Mouse (Mus musculus): ENCODE results near the gene Camsap2. TPM values are rescaled to one million over a fixed set of nuclear protein-coding genes. Genes with fewer than 3 reads are reported as not detected.
A peak's percentile ranks its signal among the peaks of the same experiment; 100 is the strongest.

The Camsap2 gene
- total RNA-seq, 2 experiments from 2014 or later = 131 to 133 TPM

DNA sequence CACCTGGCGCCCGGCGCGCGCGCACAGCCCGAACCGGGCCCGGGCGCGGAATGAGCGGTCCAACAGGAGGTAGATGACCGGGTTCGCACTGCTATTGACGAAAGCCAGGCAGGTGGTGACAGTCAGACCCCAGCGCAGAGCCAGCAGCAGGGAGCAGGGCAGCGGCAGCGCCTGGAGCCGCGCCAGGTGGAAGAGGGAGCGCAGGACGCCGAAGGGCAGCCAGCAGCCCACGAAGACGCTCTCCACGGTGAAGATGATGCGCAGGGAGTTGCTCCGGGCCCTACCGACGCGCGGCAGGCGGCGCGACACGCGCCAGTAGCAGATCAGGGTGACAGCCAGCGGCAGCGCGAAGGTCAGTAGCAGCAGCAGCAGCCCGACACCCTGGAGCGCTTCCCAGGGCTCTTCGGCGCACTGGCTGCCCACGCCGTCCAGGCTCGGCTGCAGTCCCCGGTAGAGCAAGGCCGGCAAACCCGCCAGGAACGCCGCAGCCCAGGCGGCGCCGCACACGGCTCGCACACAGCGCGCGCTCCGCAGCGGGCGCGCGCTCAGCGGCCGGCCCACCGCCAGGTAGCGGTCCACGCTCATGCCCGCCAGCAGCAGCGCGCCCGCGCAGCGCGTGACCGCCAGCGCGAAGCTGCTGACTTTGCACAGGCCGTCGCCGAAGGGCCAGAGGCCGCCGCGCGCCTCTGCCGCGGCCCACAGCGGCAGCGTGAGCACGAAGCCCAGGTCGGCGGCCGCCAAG lies 85.8 kb downstream of the Camsap2 start:
- DNase-seq (ENCODE audit: low spot score in 2 of 2) = peak; percentile 65 to 83

- peak in 1 of 2 experiments; percentile 7 for DNase-seq (ENCODE audit: low spot score in 2 of 2)
Observed at GRCm38 (mm10) chr1:136259543-136259892, 86.4 kb downstream of the Camsap2 start.

- no peak for DNase-seq (ENCODE audit: low spot score in 2 of 2)
Observed at GRCm38 (mm10) chr1:136258495-136258894, 87.4 kb downstream of the Camsap2 start.

DNA sequence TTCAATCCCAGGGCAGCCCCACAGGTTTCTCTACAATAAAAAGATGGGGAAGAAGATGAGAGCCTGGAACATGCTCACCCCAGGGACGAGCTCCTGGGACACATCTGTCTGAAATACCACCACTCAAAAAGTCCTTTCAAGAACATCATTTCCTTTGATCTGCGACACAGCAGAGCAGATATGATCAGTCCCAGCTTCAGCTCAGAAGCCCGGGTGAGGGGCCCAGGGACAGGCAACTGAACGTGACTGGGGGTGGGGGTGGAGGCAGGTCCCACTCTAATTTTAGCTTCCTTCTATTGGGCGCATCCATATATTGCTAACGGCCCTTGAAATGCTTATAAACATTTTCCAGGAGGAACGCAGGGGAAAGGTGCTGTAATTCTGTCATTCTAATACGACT lies 90.2 kb downstream of the Camsap2 start:
- DNase-seq (ENCODE audit: low spot score in 2 of 2) = no peak

- no peak for DNase-seq (ENCODE audit: low spot score in 2 of 2)
Observed at GRCm38 (mm10) chr1:136255174-136255573, 90.7 kb downstream of the Camsap2 start.

GRCm38 (mm10) chr1:136254503-136255065 lies 91.3 kb downstream of the Camsap2 start:
- no peak for DNase-seq (ENCODE audit: low spot score in 2 of 2)

- DNase-seq (ENCODE audit: low spot score in 2 of 2) = no peak
Observed at GRCm38 (mm10) chr1:136253472-136253871, 92.4 kb downstream of the Camsap2 start.

GRCm38 (mm10) chr1:136249662-136250061 lies 96.2 kb downstream of the Camsap2 start:
- DNase-seq (ENCODE audit: low spot score in 2 of 2) = no peak

DNA sequence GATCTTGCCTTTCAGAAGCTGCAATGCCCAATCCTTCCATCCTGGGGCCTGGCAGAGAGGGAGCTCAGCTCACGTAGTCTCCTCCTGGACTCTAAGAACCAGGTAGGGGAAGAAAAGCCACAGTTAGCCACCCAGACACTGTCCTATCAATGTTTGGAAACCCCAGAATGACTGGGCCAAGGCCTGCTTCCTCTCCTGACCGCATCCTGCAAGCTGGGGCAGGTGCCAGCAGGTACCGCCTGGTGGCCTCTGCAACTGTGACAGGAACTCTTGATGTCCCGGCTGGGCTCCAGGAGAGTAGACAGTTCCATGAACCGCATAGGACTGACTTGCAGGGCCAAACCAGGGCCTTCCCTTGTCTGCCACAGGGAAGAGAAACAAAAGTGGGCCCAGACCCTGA lies 98.5 kb downstream of the Camsap2 start:
- DNase-seq (ENCODE audit: low spot score in 2 of 2) = no peak

DNA sequence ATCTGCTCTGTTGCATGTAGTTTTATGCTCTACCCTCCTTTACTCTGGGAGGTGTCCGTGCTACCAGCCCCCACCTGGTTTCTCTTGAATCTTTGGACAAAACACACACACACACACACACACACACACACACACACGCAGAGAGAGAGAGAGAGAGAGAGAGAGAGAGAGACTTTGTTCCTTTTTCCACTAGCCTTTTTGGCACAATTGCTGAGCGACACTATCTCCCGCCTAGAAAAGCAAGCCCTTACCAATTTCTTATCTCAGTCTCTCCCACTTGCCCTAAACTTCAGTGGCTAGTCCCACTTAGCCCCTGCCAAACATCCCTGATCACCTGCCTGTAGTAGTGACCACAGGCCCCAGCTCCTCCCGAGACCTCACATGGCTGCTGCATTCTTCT lies 101.4 kb downstream of the Camsap2 start:
- no peak for DNase-seq (ENCODE audit: low spot score in 2 of 2)

GRCm38 (mm10) chr1:136241801-136242200 lies 104.1 kb downstream of the Camsap2 start:
- no peak for DNase-seq (ENCODE audit: low spot score in 2 of 2)

- DNase-seq (ENCODE audit: low spot score in 2 of 2) = no peak
Observed at GRCm38 (mm10) chr1:136238495-136238894, 107.4 kb downstream of the Camsap2 start.

- DNase-seq (ENCODE audit: low spot score in 2 of 2) = no peak
Observed at GRCm38 (mm10) chr1:136234595-136235092, 111.3 kb downstream of the Camsap2 start.

DNA sequence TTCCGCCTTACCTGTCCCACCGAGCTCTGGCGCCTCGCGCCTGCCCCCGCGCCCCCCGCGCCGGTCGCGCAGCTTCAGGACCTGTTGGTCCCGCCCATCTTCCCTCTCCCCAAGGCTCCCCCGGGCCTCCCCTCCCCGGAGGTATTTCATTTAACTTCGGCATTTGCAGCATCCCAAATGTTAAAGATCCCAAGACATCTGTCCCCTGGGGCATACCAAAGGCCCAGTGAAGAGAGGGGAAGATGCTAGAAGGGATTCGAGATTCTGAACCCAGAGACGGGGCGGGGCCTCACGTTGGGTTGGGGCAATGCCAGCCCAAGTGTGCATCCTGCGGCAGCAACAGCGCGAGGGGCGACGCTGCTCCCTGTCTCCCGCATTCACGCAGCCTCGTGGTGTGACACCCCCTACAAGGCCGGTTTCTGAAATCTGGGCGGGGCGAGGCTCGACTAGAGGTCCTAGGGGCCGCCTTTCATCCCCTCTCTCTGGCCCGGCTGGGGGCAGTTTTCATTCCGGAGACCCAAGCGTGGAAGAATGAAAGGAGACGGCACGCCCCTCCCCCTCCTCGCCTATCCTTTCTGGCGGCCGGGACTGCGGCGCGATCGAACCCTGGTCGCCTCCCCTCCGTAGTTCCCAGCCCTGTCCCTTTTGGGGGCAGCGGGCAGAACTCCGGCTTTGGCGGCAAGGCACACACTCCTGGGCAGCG lies 111.9 kb downstream of the Camsap2 start, which contains the start of gene Inava:
Gene Inava (minus strand): TSS at position 373 of the 703 bp plus-strand sequence.
- peak; percentile 17 to 25 for DNase-seq (ENCODE audit: low spot score in 2 of 2)

DNA sequence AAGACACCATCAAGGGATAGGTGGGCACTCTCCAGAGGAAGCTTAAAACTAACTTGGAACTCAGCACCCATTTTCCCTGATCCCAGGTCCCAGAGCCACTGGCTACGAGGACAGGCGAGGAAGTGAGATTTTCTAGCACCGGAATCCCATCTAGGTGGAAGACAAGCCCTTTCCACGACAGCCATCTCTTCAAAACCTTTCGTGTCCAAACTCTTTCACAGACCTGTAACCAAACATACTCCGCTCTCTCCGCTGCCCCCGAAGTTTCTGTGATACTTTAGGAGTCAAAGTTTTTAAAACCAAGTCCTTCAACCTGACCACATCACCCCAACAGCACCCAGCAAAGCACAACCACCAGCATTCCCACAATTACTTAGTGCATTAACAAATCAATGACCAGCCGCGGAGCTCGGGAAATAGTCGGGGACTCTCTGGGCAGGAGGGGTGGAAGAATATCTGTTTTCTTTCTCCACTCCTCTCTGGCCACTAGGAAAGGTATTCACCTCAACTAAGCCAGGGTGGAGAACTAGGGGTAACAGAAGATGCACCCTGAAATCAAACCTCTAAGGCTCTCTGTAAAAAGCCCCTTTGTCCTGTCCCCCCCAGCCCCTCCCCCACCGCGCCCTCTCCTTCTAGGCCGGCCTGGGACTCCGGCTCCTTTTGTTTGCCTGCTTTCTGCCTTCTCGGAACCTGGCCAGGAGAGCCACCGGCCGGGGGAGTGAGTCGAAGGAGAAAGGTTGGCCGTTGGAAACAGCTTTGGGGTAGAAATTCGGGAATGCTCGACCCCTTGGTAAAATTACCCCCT lies 112.7 kb downstream of the Camsap2 start:
- no peak for DNase-seq (ENCODE audit: low spot score in 2 of 2)

GRCm38 (mm10) chr1:136232285-136232926 lies 113.5 kb downstream of the Camsap2 start:
- DNase-seq (ENCODE audit: low spot score in 2 of 2) = no peak

- no peak for DNase-seq (ENCODE audit: low spot score in 2 of 2)
Observed at GRCm38 (mm10) chr1:136231596-136231995, 114.3 kb downstream of the Camsap2 start.

DNA sequence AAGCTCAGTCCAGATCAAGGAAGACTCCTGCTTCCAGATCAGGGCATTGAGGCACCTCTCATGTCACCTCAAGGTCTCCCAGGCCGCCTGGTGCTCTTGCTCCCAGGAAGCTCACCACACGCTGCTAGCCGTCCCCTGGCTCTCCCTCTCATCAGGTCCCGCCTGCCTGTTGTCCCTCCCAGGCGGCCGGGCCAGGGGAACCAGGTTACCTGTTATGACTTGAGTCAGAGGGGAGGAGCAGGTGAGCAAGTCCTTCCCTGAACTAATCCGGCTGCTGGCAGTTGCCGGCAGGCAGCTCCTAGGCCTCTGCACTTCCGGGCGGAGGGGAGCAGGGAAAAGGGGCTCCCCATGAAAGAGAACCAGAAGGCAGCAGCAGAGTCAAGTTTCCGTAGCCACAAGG lies 115.7 kb downstream of the Camsap2 start:
- no peak for DNase-seq (ENCODE audit: low spot score in 2 of 2)

DNA sequence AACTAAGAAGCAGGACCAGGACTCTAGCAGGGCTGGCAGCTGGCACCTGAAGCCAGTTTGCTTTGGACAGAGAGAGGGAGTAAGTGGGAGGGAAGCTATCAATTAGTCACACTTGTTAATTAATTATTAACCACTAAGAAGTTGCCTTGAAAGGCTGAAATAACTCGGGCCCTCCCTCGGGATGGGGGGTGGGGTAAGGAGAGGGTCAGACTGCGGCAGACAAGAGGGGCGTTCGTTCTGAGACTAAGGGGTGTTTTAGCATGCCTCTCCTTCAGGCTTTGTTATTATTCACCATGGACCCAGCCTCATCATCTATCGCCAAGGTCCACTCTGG lies 116.9 kb downstream of the Camsap2 start:
- no peak for DNase-seq (ENCODE audit: low spot score in 2 of 2)

DNA sequence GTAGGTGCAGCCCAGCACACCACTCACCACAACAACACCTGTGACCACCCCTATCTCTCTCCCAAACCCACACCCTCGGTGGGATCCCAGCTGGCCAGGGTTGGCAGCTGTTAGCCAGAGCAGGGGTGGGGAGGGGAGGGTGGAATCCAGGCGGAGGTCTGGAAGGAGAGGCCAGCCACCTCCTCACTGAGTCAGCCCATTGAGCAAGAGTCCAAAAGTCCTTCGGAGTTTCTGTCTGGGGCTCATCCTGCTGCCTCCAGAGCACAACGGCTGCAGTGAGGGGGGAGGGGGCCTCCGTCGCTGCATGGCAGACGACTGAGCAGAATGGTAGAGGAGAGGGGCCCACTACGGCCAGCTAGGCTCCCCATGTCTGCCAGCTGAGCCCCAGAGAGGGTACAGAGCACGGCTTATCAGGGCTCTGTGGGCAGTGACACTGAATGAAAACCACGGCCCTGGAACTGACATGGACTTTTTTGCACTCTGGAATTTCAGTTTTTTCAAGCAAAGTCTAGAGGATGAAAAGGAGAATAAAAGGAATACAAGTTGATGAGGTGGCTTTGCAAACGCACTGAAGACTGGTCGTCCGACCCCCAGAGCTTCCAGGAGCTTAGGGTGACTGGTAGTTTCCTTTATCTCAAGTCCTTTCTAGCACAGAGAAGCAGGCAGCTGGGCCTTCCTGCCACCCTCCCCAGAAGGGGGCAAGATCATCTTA lies 117.4 kb downstream of the Camsap2 start:
- DNase-seq (ENCODE audit: low spot score in 2 of 2) = no peak

Data from left cerebral cortex, adult 18-20 months (tissue).